Mouse (Mus musculus) embryonic facial prominence, embryonic 13.5 days (tissue): ENCODE measurements around the gene Scn4b. TPM values are rescaled to one million over a fixed set of nuclear protein-coding genes. Genes with fewer than 3 reads are reported as not detected.

ENCODE experiments used
- ATAC-seq: fragments of 200-750 bp; cut with Nextera tagmentation; 2 replicates; pipeline ENCODE4 v1.8.0; 2017; ENCODE audit warnings: low read depth; ENCODE audit not compliant: insufficient number of reproducible peaks, insufficient read depth, low FRiP score, low TSS enrichment
- H3K27ac ChIP-seq: fragments of 300-500 bp; sonication (generic); 2 replicates; pipeline ENCODE4 v1.5.1; 2015; ENCODE audit warnings: moderate library complexity, mild to moderate bottlenecking, inconsistent platforms
- H3K27me3 ChIP-seq: fragments of 300-500 bp; sonication (generic); 2 replicates; pipeline ENCODE4 v1.6.1; 2015; ENCODE audit warnings: mild to moderate bottlenecking, inconsistent platforms
- H3K36me3 ChIP-seq: fragments of 300-500 bp; sonication (generic); 2 replicates; pipeline ENCODE4 v1.6.1; 2015; ENCODE audit warnings: mild to moderate bottlenecking, inconsistent platforms
- H3K4me1 ChIP-seq: fragments of 300-500 bp; sonication (generic); 2 replicates; pipeline ENCODE4 v1.6.1; 2015; ENCODE audit warnings: inconsistent platforms
- H3K4me2 ChIP-seq: fragments of 300-500 bp; sonication (generic); 2 replicates; pipeline ENCODE4 v1.6.1; 2015; ENCODE audit warnings: moderate library complexity, mild to moderate bottlenecking, inconsistent platforms
- H3K4me3 ChIP-seq: fragments of 300-500 bp; sonication (generic); 2 replicates; pipeline ENCODE4 v1.5.1; 2015; ENCODE audit warnings: mild to moderate bottlenecking, inconsistent platforms
- H3K9ac ChIP-seq: fragments of 300-500 bp; sonication (generic); 2 replicates; pipeline ENCODE4 v1.6.1; 2015; ENCODE audit warnings: mild to moderate bottlenecking, inconsistent platforms
- H3K9me3 ChIP-seq: fragments of 300-500 bp; sonication (generic); 2 replicates; pipeline ENCODE4 v1.6.1; 2016; ENCODE audit warnings: inconsistent platforms
- WGBS: fragments of 180-500 bp; shearing (Covaris S2); methylation state at CpG from one replicate; pipeline ENCODE4 v1.1.7; 2015; ENCODE audit warnings: mixed read lengths; 5-methylcytosine and 5-hydroxymethylcytosine counted together
- polyA plus RNA-seq: library from polyadenylated mRNA; unstranded; fragments of >200 nt; fragmentation: Nextera tagmentation; extraction: Ambion mirVana; gene quantifications from 2 replicates; pipeline ENCODE4 v1.2.1, GENCODE M21; 2015

Gene Scn4b
- polyA plus RNA-seq, 1 experiment from 2014 or later: 0.24 TPM

DNA sequence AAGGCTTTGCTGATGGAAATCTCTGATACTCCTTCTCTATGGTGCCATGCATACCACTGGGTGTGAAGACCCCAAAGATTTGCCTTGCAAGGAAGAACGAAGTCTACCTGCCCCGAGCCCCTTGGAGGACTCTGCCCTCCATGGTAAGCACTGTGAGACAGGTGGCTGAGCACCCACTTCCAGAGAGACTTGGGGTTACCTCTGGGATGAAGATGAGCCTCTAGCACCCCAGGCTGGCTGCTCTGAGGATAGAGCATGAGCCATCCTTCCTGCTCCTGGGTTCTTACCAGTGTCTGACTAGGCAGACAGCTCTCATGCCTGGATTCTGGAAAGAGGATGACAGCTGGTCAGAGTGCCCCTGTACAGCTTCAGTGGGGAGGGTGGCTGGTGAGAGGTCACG is 8.1 kb upstream of the Scn4b start:
- ATAC-seq: no peak
- Histone ChIP-seq H3K9me3 (no peaks in the 10 kb centered on the region), H3K9ac (no peak overlapping the region), H3K36me3 (peaks cover 11% of the 10 kb centered on the region), H3K4me2 (no peak overlapping the region), H3K4me1 (peaks cover 14% of the 10 kb centered on the region), H3K4me3 (no peak overlapping the region), H3K27ac (no peak overlapping the region), H3K27me3 (peaks cover 13% of the 10 kb centered on the region)
- 79% methylated on average over 3 of the region's 3 CpGs for WGBS

DNA sequence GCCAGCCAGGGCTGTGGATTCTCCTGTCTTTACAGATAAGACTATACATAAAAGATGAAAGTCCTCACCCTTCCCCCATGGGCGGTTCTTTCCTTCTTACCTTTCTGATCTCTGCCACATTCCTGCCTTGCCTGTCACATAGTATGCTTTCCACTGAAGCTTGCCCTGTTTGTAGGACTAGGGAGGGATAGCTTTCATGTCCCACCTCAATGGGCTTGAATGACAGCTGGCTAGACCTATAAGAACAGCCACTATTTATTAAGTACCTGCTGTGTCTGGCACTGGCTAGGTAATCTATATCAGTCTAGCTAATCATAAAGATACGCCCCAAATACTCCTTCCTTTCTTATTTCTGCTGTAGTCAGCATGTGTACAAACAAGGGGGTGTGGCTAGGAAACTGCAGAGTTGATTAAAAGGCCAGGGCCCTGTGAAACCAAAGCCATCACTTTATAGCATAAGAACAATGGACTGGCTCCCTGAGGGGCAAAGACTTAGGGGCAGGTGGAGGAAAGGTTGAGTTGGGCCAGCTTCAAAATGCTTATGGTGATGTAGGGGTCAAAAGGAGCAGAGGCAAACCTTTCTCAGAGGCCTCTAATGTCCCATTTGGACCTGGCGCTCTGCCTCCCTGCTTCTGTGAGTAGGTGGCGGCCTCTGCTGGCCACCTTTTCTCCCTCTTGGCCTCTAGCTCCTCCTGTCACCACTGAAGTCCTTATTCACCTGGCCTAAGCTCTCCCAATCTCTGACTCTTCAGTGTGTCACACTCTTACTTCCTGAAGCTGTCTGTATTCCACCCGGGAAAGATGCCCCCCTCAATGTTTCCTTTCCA is 4.5 kb upstream of the Scn4b start:
- no peak for ATAC-seq
- H3K4me3 ChIP-seq: no peak overlapping the region
- H3K27me3 ChIP-seq: peaks cover 49% of the 10 kb centered on the region
- no peak overlapping the region for H3K27ac ChIP-seq
- H3K4me2 ChIP-seq: no peak overlapping the region
- no peaks in the 10 kb centered on the region for H3K9me3 ChIP-seq
- H3K4me1 ChIP-seq: peaks cover 27% of the 10 kb centered on the region
- H3K9ac ChIP-seq: no peak overlapping the region
- no peaks in the 10 kb centered on the region for H3K36me3 ChIP-seq
- WGBS: 22% methylated on average over 5 of the region's 5 CpGs

DNA sequence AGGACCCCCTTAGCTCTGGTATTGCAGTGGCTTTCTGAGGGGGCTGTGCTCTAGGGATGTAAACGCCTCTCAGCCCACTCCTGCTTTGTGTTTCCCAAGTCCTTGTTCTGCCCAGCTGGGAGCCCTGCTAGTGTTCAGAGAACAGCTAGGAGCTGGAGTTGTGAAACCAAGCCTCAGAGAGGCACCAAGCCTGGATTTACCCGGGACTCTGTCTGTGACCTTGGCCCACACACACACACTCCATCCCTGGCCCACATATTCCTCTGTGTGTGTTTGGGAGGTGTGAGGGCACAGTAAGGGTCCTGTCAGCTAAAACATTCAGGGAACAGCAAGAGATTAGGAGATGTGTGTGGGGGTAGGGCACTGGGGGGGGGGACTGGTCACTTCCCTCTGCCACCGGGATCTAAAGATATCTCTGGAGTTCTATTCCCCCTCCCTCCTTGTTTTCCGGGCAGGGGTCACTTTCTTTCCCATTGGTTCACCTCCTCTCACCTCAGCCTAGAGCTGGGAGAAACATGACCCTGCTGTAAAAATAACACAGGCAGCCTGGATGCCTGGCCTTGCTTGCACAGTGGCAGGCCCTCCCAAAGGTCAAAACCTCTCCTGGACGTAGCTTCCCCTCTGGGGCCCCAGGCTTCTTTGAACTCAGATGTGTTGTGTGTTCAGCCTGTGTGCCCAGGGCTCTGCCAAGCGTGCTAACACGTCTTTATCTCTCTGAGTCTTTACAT is 1.6 kb upstream of the Scn4b start:
- no peaks in the 10 kb centered on the region for H3K9me3 ChIP-seq
- no peak overlapping the region for H3K4me3 ChIP-seq
- H3K27me3 ChIP-seq: peaks cover 78% of the 10 kb centered on the region
- H3K27ac ChIP-seq: no peak overlapping the region
- no peaks in the 10 kb centered on the region for H3K36me3 ChIP-seq
- 14% methylated on average over 7 of the region's 7 CpGs for WGBS
- no peak overlapping the region for H3K4me2 ChIP-seq
- ATAC-seq: no peak
- no peak overlapping the region for H3K9ac ChIP-seq
- peaks cover 35% of the 10 kb centered on the region for H3K4me1 ChIP-seq

DNA sequence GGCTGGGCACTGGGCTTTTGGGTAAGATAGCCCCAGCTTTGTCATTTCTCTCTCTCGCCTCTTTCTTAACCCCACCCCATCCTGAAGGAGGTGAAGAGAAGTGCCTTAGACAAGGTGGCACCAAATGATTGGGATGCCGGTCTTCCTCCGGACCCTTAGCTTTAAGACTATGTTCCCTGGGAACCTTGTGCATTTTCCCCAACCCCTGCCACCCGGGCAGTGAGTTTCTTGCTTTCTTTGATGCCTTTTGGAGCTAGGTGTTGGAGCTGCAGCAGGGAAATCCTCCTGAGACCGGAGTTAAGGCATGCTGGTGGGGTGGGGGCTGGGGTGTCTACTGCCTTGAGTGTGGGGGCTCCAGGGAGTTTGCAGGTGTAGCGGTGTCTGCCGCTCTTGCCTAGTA is 887 bp downstream of the Scn4b start:
- peaks cover 100% of the 10 kb centered on the region for H3K27me3 ChIP-seq
- peak overlapping the region; percentile 58 for H3K4me3 ChIP-seq
- no peak overlapping the region for H3K27ac ChIP-seq
- no peaks in the 10 kb centered on the region for H3K36me3 ChIP-seq
- no peak for ATAC-seq
- peak overlapping the region; percentile 95 for H3K4me2 ChIP-seq
- peaks cover 32% of the 10 kb centered on the region for H3K4me1 ChIP-seq
- no peaks in the 10 kb centered on the region for H3K9me3 ChIP-seq
- peak overlapping the region; percentile 64 for H3K9ac ChIP-seq
- 2% methylated on average over 7 of the region's 7 CpGs for WGBS

DNA sequence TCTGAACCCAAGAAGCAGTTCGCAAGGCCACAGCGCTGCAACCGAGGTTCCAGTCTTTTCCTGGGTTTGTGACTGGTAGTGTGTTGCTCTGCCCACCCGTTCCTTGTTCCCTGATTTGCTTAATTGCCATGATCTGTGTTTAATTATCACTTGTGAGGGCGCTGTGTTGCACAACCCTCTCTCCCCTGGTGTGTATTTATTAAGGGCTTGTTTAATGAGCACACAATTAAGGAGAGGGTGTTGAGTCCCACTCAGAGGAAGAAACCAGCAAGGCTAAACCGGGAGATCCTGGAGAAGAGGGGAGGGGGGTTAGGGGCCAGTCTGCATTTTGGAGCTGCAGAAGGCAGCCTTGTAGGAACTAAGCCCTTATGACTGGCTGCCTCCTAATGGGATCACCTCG is 2.8 kb downstream of the Scn4b start:
- Histone ChIP-seq H3K27me3 (peaks cover 100% of the 10 kb centered on the region), H3K9me3 (no peaks in the 10 kb centered on the region), H3K36me3 (no peaks in the 10 kb centered on the region), H3K27ac (no peak overlapping the region), H3K4me1 (peaks cover 27% of the 10 kb centered on the region), H3K4me3 (no peak overlapping the region), H3K4me2 (no peak overlapping the region), H3K9ac (no peak overlapping the region)
- WGBS: 37% methylated on average over 7 of the region's 7 CpGs
- ATAC-seq: no peak

DNA sequence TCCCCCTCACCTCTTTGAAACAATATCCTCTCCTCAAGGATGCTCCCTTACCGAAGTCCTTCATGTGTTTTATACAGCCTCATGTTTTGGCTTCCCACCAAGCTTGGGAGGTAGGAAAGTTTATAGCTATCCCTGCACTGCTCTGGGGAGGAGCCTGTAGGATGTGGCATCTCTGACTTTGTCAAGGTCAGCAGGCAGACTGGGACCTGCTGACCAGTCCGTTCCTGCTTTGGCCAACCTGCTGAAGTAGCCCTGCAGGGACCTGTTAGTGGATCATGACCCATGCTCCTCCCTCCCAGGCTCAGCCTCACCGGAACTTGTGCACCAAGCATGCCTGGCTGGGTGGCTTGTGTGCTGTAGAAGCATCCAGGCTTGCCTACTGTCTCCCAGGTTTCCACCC is 4.5 kb downstream of the Scn4b start:
- no peak overlapping the region for H3K4me2 ChIP-seq
- H3K36me3 ChIP-seq: no peaks in the 10 kb centered on the region
- peaks cover 96% of the 10 kb centered on the region for H3K27me3 ChIP-seq
- peaks cover 27% of the 10 kb centered on the region for H3K4me1 ChIP-seq
- H3K27ac ChIP-seq: no peak overlapping the region
- no peak for ATAC-seq
- no peak overlapping the region for H3K4me3 ChIP-seq
- no peak overlapping the region for H3K9ac ChIP-seq
- WGBS: 58% methylated on average over 3 of the region's 3 CpGs
- H3K9me3 ChIP-seq: no peaks in the 10 kb centered on the region

DNA sequence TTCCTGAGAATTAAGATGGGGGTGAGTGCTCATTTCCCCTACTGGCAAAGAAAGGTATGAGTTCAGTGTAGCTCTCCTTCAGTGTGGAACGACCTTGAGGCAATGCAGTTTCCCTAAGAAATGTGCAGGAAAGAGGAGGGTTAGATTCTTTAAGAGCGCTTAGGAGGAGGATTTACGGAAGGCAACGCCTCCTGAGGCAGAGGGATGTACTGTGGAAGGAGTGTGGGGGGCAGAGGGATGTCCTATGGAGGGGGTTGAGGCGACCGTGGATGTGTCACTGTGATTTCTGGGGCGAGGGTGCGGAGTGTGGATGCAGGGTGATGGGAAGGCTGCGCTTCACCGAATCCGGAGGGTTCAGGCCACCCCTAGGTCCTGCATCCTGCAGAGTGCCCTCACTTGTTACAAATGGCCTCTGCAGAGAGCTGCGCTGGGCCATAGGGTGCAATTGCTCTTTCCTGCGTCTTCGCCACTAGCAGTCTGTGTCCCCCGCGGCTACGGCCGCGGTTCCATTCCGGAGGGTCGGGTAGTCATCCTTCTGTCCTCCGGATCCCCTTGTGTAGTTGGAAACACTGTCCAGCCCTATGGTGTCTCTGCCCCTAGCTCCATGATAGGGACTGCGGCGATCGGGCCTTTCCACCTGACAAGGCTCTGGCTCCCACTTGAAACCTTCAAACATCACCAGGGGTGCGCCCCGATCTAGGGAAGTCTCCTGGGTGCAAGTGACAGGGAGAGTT is 7.5 kb downstream of the Scn4b start:
- Histone ChIP-seq H3K9ac (peak overlapping the region; percentile 64), H3K4me1 (peaks cover 9% of the 10 kb centered on the region), H3K36me3 (no peaks in the 10 kb centered on the region), H3K9me3 (no peaks in the 10 kb centered on the region), H3K27ac (no peak overlapping the region), H3K4me2 (peak overlapping the region; percentile 82), H3K4me3 (peak overlapping the region; percentile 42), H3K27me3 (peaks cover 93% of the 10 kb centered on the region)
- 3% methylated on average over 27 of the region's 27 CpGs for WGBS
- no peak for ATAC-seq

DNA sequence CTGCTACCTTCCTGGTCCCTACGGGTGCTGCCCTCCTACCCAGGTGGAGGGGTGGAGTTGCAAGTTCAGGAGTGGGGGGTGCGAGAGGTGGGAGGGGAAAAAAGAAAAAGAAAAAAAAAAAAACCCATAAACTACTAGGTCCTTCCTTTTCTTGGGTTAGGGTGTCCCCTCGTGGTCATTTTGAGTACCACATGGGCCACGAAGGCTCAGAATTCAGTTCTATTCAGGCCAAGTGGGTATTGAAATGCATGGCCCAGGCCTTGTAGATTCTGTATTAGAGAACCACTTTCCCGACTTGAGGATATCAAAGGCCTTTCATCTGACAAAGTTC is 8.0 kb downstream of the Scn4b start:
- H3K36me3 ChIP-seq: no peaks in the 10 kb centered on the region
- WGBS: 2% methylated on average over 5 of the region's 5 CpGs
- H3K27me3 ChIP-seq: peaks cover 88% of the 10 kb centered on the region
- no peak for ATAC-seq
- peak overlapping the region; percentile 64 for H3K9ac ChIP-seq
- H3K4me2 ChIP-seq: peak overlapping the region; percentile 82
- H3K9me3 ChIP-seq: no peaks in the 10 kb centered on the region
- H3K27ac ChIP-seq: no peak overlapping the region
- peaks cover 9% of the 10 kb centered on the region for H3K4me1 ChIP-seq
- peak overlapping the region; percentile 42 for H3K4me3 ChIP-seq

DNA sequence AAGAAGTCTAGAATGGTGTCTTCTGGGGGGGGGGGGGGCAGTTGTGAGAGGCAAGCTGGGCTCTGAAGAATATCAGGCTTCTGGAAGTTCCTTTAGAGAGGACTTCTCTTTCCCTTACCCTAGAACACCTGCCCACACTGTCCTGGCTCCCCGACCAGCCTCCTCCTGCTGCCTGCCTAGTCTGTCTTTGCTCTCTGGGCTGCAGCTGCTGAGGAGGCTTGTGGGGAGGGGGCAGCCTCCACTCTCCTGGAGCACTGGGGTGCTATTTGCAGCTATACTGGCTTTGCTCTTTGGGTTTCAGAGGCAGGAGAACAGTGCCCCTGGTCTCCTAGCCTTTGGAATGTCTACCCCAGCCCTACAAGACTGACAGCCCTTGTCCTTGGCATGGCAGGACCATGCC is 12.7 kb downstream of the Scn4b start:
- Histone ChIP-seq H3K4me3 (no peak overlapping the region), H3K27ac (no peak overlapping the region), H3K27me3 (peaks cover 44% of the 10 kb centered on the region), H3K36me3 (no peaks in the 10 kb centered on the region), H3K4me1 (peaks cover 2% of the 10 kb centered on the region), H3K9ac (no peak overlapping the region), H3K4me2 (no peak overlapping the region), H3K9me3 (no peaks in the 10 kb centered on the region)
- WGBS: 78% methylated on average over 1 of the region's 1 CpGs
- ATAC-seq: no peak

DNA sequence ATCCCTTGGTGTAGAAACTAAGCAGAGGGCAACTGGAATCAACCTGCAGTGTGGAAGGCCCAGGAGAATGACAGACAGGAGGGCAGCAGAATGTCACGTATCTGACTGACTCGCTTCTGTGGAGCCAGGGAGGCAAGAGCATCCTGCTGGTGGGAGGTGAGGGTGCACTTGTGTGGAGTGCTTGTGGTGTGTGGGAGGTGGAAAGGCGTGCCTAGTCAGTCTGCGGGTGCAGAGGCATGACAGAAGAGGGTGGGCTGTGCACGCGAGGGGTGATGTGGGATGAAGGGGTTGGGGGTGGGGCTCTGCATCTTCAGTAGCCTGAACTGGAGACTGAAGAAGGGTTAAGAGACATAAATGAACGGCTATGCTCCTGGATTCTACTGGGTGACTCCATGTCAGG is 15.2 kb downstream of the Scn4b start:
- H3K4me3 ChIP-seq: no peak overlapping the region
- H3K27me3 ChIP-seq: peaks cover 24% of the 10 kb centered on the region
- no peak overlapping the region for H3K27ac ChIP-seq
- no peaks in the 10 kb centered on the region for H3K36me3 ChIP-seq
- no peaks in the 10 kb centered on the region for H3K9me3 ChIP-seq
- no peaks in the 10 kb centered on the region for H3K4me1 ChIP-seq
- no peak overlapping the region for H3K4me2 ChIP-seq
- no peak overlapping the region for H3K9ac ChIP-seq
- no peak for ATAC-seq
- 59% methylated on average over 7 of the region's 7 CpGs for WGBS

DNA sequence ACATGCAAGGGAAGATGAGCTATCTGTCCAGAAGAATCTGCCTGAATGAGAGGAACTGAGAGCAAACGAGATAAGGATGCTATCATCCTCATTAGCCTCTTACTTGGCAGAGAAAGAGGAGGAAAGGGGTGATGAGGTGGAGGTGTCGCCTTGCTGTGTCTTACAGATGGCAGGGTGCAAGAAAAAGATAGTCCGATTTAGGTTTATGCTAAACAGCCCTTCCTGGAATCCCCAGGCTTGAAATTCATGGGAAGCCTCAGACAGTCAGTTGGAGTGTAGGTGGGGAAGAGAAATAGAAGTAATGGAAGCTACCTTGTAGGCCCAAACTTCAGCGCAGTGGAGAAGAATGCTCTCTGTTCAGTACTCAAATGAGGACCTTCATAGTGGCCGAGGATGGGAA is 29.7 kb downstream of the Scn4b start:
- no peak for ATAC-seq
- H3K9me3 ChIP-seq: 0 out of 2 replicates have a peak, but pooled peaks cover 3% of the 10 kb centered on the region
- 74% methylated on average over 5 of the region's 5 CpGs for WGBS

More for the DNA sequence above, 29.7 kb downstream of the Scn4b start:
- no peak overlapping the region for H3K4me3 ChIP-seq
- no peaks in the 10 kb centered on the region for H3K4me1 ChIP-seq
- H3K27me3 ChIP-seq: no peaks in the 10 kb centered on the region
- H3K27ac ChIP-seq: no peak overlapping the region
- no peak overlapping the region for H3K4me2 ChIP-seq
- no peak overlapping the region for H3K9ac ChIP-seq
- H3K36me3 ChIP-seq: no peaks in the 10 kb centered on the region
